18 mouse cellular contexts compared by ENCODE assay signal in genomic region chr10:87036271-87036703, GRCm38 (mm10). TPM values are rescaled to one million over a fixed set of nuclear protein-coding genes. Genes with fewer than 3 reads are reported as not detected.
DNase-seq lines count a peak whose midpoint lies in the region; ATAC-seq and TF ChIP-seq lines count a peak whose summit lies in the region.
"Had no signal": no experiment of that assay in that cellular context is flagged by ENCODE, and none has a peak within 500 bp of the region (broad histone marks: within the 10 kb centered on the region; RNA-seq: fewer than 3 reads in every experiment).

No protein-coding gene starts in this region.

- no peaks in the 10 kb centered on the region for H3K9me3 ChIP-seq in forebrain, postnatal 0 days (ENCODE audit: low read length)
- H3K9me3 ChIP-seq in midbrain, embryonic 13.5 days: no peaks in the 10 kb centered on the region
- no peaks in the 10 kb centered on the region for H3K9me3 ChIP-seq in intestine, postnatal 0 days (ENCODE audit: control insufficient read depth)
- H3K9me3 ChIP-seq: embryonic facial prominence, embryonic 13.5 days had no signal

- no peak overlapping the region for H3K4me2 ChIP-seq in forebrain, postnatal 0 days (ENCODE audit: low read depth)
- H3K4me2 ChIP-seq in midbrain, embryonic 13.5 days (replicated peaks): peak overlapping the region; percentile 30
- H3K4me2 ChIP-seq in intestine, postnatal 0 days (replicated peaks; ENCODE audit: low read depth): no peak overlapping the region
- H3K4me2 ChIP-seq: embryonic facial prominence, embryonic 13.5 days had no signal

- no peaks in the 10 kb centered on the region for H3K4me1 ChIP-seq in forebrain, postnatal 0 days (ENCODE audit: insufficient read depth)
- peaks cover 26% of the 10 kb centered on the region for H3K4me1 ChIP-seq in midbrain, embryonic 13.5 days (replicated peaks)
- H3K4me1 ChIP-seq in intestine, postnatal 0 days (replicated peaks; ENCODE audit: control insufficient read depth, insufficient read depth, low read length): no peaks in the 10 kb centered on the region
- H3K4me1 ChIP-seq: megakaryocyte, embryonic 14.5 days had no signal

- 38% methylated on average over 14 of the region's 14 CpGs for WGBS in forebrain, postnatal 0 days
- WGBS in midbrain, embryonic 13.5 days: 33% methylated on average over 14 of the region's 14 CpGs
- 60% methylated on average over 14 of the region's 14 CpGs for WGBS in intestine, postnatal 0 days

- DNase-seq in left cerebral cortex, postnatal 4 days: peak; percentile 52
- no peak for DNase-seq in left cerebral cortex, adult 8-10 months (ENCODE audit: low spot score in 2 of 2)
- no peak for DNase-seq in forebrain, postnatal 0 days
- no peak for DNase-seq in cerebellum, adult 11-12 months
- DNase-seq in layer of hippocampus, adult 8-10 months (ENCODE audit: low spot score in 2 of 2): no peak
- no peak for DNase-seq in gastrocnemius, postnatal 14 days
- DNase-seq: adrenal gland, postnatal 14 days; cerebellum, adult 18-20 months; thymus, postnatal 25 days had no signal

- no peaks in the 10 kb centered on the region for H3K27me3 ChIP-seq in forebrain, postnatal 0 days (ENCODE audit: insufficient read depth, low read length)
- no peaks in the 10 kb centered on the region for H3K27me3 ChIP-seq in midbrain, embryonic 13.5 days
- H3K27me3 ChIP-seq in intestine, postnatal 0 days (replicated peaks; ENCODE audit: control insufficient read depth, insufficient read depth, low read length): no peaks in the 10 kb centered on the region; the same call in 1 of the 2 replicates
- H3K27me3 ChIP-seq: embryonic facial prominence, embryonic 13.5 days had no signal

- intact Hi-C loops in left cerebral cortex, postnatal 4 days (cut with DNase I): no loop called here
- intact Hi-C loops in gastrocnemius, postnatal 14 days (cut with DNase I; ENCODE audit: low total_unique reads): no loop called here

- TF ChIP-seq CTCF in forebrain, postnatal 0 days (IDR thresholded peaks at IDR 0.05; ENCODE audit: low read depth): no peak
- no peak for TF ChIP-seq CTCF in intestine, postnatal 0 days (IDR thresholded peaks at IDR 0.05; ENCODE audit: low read depth)

- H3K9ac ChIP-seq in forebrain, postnatal 0 days: no peak overlapping the region
- H3K9ac ChIP-seq in midbrain, embryonic 13.5 days (replicated peaks): no peak overlapping the region
- no peak overlapping the region for H3K9ac ChIP-seq in intestine, postnatal 0 days (ENCODE audit: low read depth, low read length)
- H3K9ac ChIP-seq: embryonic facial prominence, embryonic 13.5 days; liver, embryonic 14.5 days had no signal

- no peak overlapping the region for H3K4me3 ChIP-seq in forebrain, postnatal 0 days (ENCODE audit: low read depth, low read length)
- H3K4me3 ChIP-seq in midbrain, embryonic 13.5 days (replicated peaks): no peak overlapping the region
- no peak overlapping the region for H3K4me3 ChIP-seq in intestine, postnatal 0 days (ENCODE audit: low read depth, low read length)
- H3K4me3 ChIP-seq: embryonic facial prominence, embryonic 13.5 days; left cerebral cortex, adult 2 months; megakaryocyte, embryonic 14.5 days had no signal

- 0 out of 2 replicates have a peak, but pooled peaks have one; percentile 18 for ATAC-seq in forebrain, postnatal 0 days
- peak; percentile 71 for ATAC-seq in midbrain, embryonic 13.5 days
- ATAC-seq in intestine, postnatal 0 days: no peak
- ATAC-seq: CD4-positive, CD25-positive, alpha-beta regulatory T cell, adult 4 months had no signal

- H3K27ac ChIP-seq in forebrain, postnatal 0 days (ENCODE audit: low read depth, low read length): no peak overlapping the region
- peak overlapping the region; percentile 47; the same call in 1 of the 2 replicates for H3K27ac ChIP-seq in midbrain, embryonic 13.5 days
- H3K27ac ChIP-seq in intestine, postnatal 0 days (ENCODE audit: low read depth, low read length): no peak overlapping the region
- H3K27ac ChIP-seq: embryonic facial prominence, embryonic 13.5 days; left cerebral cortex, adult 2 months; liver, embryonic 14.5 days had no signal

- no peaks in the 10 kb centered on the region for H3K36me3 ChIP-seq in forebrain, postnatal 0 days (ENCODE audit: insufficient read depth)
- H3K36me3 ChIP-seq in midbrain, embryonic 13.5 days: no peaks in the 10 kb centered on the region
- H3K36me3 ChIP-seq in intestine, postnatal 0 days (ENCODE audit: control insufficient read depth, insufficient read depth): no peaks in the 10 kb centered on the region
- H3K36me3 ChIP-seq: embryonic facial prominence, embryonic 13.5 days had no signal

RNA-seq across cellular contexts. Expression of gene 1700113H08Rik, which starts 21.6 kb away (rescaled TPM):
- not detected for total RNA-seq in left cerebral cortex, postnatal 4 days (2021)
- total RNA-seq in left cerebral cortex, adult 8-10 months (2022): not detected
- total RNA-seq in forebrain, postnatal 0 days (2014; rRNA removed): not detected in 2 replicates
- polyA plus RNA-seq in forebrain, postnatal 0 days (2015; fragmentation: Nextera tagmentation; extraction: Ambion mirVana): 0.27 and 0.30 TPM in 2 replicates
- 0.28 and 0.62 TPM in 2 replicates for polyA plus RNA-seq in midbrain, embryonic 13.5 days (2015; fragmentation: Nextera tagmentation; extraction: Ambion mirVana)
- 0.20 and 0.22 TPM in 2 replicates for polyA plus RNA-seq in intestine, postnatal 0 days (2015; fragmentation: Nextera tagmentation; extraction: Ambion mirVana)
- total RNA-seq in layer of hippocampus, adult 8-10 months (2022): not detected
- total RNA-seq in gastrocnemius, postnatal 14 days (2021): under 1 TPM in 1 of 2 experiments, not detected in 1; 0.55 TPM
- total RNA-seq: adrenal gland, postnatal 14 days; hematopoietic stem cell, adult 5-6 weeks; left cerebral cortex, adult 2 months had no signal
- polyA plus RNA-seq: CD4-positive, CD25-positive, alpha-beta regulatory T cell, adult 4 months; embryonic facial prominence, embryonic 13.5 days; kidney, embryonic 16.5 days; liver, embryonic 14.5 days had no signal

RNA-seq across cellular contexts. Expression of gene Stab2, which starts 28.5 kb away (rescaled TPM):
- under 1 TPM; 0.62 to 0.91 TPM for total RNA-seq in left cerebral cortex, postnatal 4 days (2021)
- total RNA-seq in left cerebral cortex, adult 8-10 months (2022): under 1 TPM; 0.38 to 0.59 (median 0.47) TPM
- total RNA-seq in forebrain, postnatal 0 days (2014; rRNA removed): 0.19 and 0.31 TPM in 2 replicates
- 0.04 and 0.08 TPM in 2 replicates for polyA plus RNA-seq in forebrain, postnatal 0 days (2015; fragmentation: Nextera tagmentation; extraction: Ambion mirVana)
- 0.04 and 0.06 TPM in 2 replicates for polyA plus RNA-seq in midbrain, embryonic 13.5 days (2015; fragmentation: Nextera tagmentation; extraction: Ambion mirVana)
- polyA plus RNA-seq in intestine, postnatal 0 days (2015; fragmentation: Nextera tagmentation; extraction: Ambion mirVana): 0.66 and 1.1 TPM in 2 replicates
- 1 to 10 TPM in 1 of 4 experiments, under 1 TPM in 3; 0.43 to 1.7 (median 0.68) TPM for total RNA-seq in layer of hippocampus, adult 8-10 months (2022)
- total RNA-seq in gastrocnemius, postnatal 14 days (2021): under 1 TPM; 0.66 to 0.91 TPM
